Mouse (Mus musculus): ENCODE results near the gene Adprhl2.

DNA sequence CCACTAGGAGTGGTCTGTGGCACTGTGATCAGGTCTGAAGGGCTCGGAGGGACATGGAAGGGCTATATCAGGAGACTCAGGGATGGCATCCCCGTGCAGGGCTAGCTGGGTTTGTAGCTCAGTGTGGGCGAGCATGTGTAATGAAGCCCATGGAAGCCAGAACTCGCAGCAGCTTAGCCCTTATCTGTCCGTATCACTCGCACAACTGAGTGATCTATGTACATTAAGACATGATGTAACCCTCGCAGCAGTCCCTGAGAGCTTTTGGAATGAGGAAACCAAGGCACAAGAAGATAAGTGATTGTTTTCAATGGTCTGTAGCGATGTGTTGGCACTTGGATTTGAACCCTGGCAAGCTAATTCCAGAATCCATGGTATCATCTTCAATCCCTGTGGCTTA lies 37.9 kb downstream of the Adprhl2 start:
- no peak for TF ChIP-seq TAL1 (IDR thresholded peaks at IDR 0.05; ENCODE audit: low read length)
- TF ChIP-seq GATA1 (IDR thresholded peaks at IDR 0.05; ENCODE audit: low read length): no peak
